Mouse (Mus musculus) forebrain, embryonic 16.5 days (tissue): Measurements from ENCODE around the gene Cmtm7. TPM values are rescaled to one million over a fixed set of nuclear protein-coding genes. Genes with fewer than 3 reads are reported as not detected.

Source experiments
- ATAC-seq: fragments of 200-750 bp; cut with Nextera tagmentation; 2 replicates; pipeline ENCODE4 v1.8.0; 2017; ENCODE audit warnings: mild to moderate bottlenecking, moderate library complexity
- H3K27ac ChIP-seq: fragments of 300-500 bp; sonication (generic); 2 replicates; pipeline ENCODE4 v1.5.1; 2014; ENCODE audit warnings: low read length, control low read depth
- H3K27me3 ChIP-seq: fragments of 300-500 bp; sonication (generic); replicated peaks from 2 replicates; pipeline ENCODE4 v1.6.1; 2014; ENCODE audit warnings: low read length; ENCODE audit not compliant: control insufficient read depth, insufficient read depth
- H3K36me3 ChIP-seq: fragments of 300-500 bp; sonication (generic); 2 replicates; pipeline ENCODE4 v1.6.1; 2014; ENCODE audit not compliant: control insufficient read depth, insufficient read depth
- H3K4me1 ChIP-seq: fragments of 300-500 bp; sonication (generic); replicated peaks from 2 replicates; pipeline ENCODE4 v1.6.1; 2014; ENCODE audit warnings: low read length; ENCODE audit not compliant: control insufficient read depth, insufficient read depth
- H3K4me2 ChIP-seq: fragments of 300-500 bp; sonication (generic); 2 replicates; pipeline ENCODE4 v1.6.1; 2014; ENCODE audit warnings: mild to moderate bottlenecking, low read length, control low read depth
- H3K4me3 ChIP-seq: fragments of 300-500 bp; sonication (generic); replicated peaks from 2 replicates; pipeline ENCODE4 v1.5.1; 2014; ENCODE audit warnings: mild to moderate bottlenecking, low read length, control low read depth
- H3K9ac ChIP-seq: fragments of 300-500 bp; sonication (generic); replicated peaks from 2 replicates; pipeline ENCODE4 v1.6.1; 2014; ENCODE audit warnings: low read depth, low read length, control low read depth
- H3K9me3 ChIP-seq: fragments of 300-500 bp; sonication (generic); 2 replicates; pipeline ENCODE4 v1.6.1; 2016; ENCODE audit warnings: low read length; ENCODE audit not compliant: control insufficient read depth
- WGBS: fragments of 180-500 bp; shearing (Covaris S2); extraction: QIAGEN DNeasy Blood & Tissue Kit; methylation state at CpG from one replicate; pipeline ENCODE4 v1.1.7; 2014; 5-methylcytosine and 5-hydroxymethylcytosine counted together
- polyA plus RNA-seq: library from polyadenylated mRNA; unstranded; fragments of >200 nt; fragmentation: Nextera tagmentation; extraction: Ambion mirVana; gene quantifications from 2 replicates; pipeline ENCODE4 v1.2.1, GENCODE M21; 2015

Cmtm7 gene
- polyA plus RNA-seq: 13.9 and 14.6 TPM in 2 replicates

GRCm38 (mm10) chr9:114781526-114782212 lies at the start of gene Cmtm7:
Gene Cmtm7, minus strand, starts transcription at chr9:114781856.
- no peak within 1 kb of the TSS for H3K27ac ChIP-seq
- H3K9ac ChIP-seq: peak within 1 kb of the TSS; percentile 55
- WGBS: 2% methylated on average over 54 of the region's 54 CpGs
- H3K4me1 ChIP-seq: peaks cover 14% of the 10 kb centered on the region
- H3K4me2 ChIP-seq: peak within 1 kb of the TSS; percentile 88
- peak within 1 kb of the TSS; percentile 54 for H3K4me3 ChIP-seq
- no peaks in the 10 kb centered on the region for H3K9me3 ChIP-seq
- ATAC-seq: peak; percentile 74
- H3K36me3 ChIP-seq: no peaks in the 10 kb centered on the region
- H3K27me3 ChIP-seq: no peaks in the 10 kb centered on the region

DNA sequence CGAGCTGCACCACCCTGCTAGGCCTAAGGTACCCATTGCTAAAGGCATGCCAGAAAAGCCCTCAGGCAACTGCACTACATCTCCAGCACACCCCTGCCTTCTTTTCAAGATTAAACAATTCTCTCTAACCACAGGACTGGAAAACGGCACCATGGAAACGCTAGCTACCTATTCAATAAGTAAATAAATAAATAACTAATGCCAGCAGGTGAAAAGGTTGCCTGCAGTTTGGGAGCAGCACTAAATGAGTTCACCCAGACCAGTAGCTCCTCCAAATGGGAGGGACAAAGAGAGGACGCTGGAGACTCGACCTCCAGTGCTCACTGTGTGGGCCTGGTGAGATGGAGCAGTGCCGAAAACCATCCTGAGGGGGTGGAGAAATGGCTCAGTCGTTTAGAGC lies 48.7 kb upstream of the Cmtm7 start:
- ATAC-seq: no peak
- H3K27me3 ChIP-seq: no peaks in the 10 kb centered on the region
- no peaks in the 10 kb centered on the region for H3K9me3 ChIP-seq
- WGBS: 12% methylated on average over 7 of the region's 7 CpGs
- peaks cover 7% of the 10 kb centered on the region; the same call in 1 of the 2 replicates for H3K4me1 ChIP-seq
- no peak overlapping the region for H3K9ac ChIP-seq
- no peak overlapping the region for H3K4me3 ChIP-seq
- no peak overlapping the region for H3K4me2 ChIP-seq
- no peaks in the 10 kb centered on the region for H3K36me3 ChIP-seq
- no peak overlapping the region for H3K27ac ChIP-seq

GRCm38 (mm10) chr9:114829669-114830068 lies 48.0 kb upstream of the Cmtm7 start:
- 95% methylated on average over 8 of the region's 8 CpGs for WGBS
- Histone ChIP-seq H3K9ac (no peak overlapping the region), H3K4me2 (no peak overlapping the region), H3K4me1 (peaks cover 7% of the 10 kb centered on the region; the same call in 1 of the 2 replicates), H3K9me3 (no peaks in the 10 kb centered on the region), H3K4me3 (no peak overlapping the region), H3K36me3 (no peaks in the 10 kb centered on the region), H3K27ac (no peak overlapping the region), H3K27me3 (no peaks in the 10 kb centered on the region)
- ATAC-seq: no peak

- ATAC-seq: no peak
- Histone ChIP-seq H3K4me1 (peaks cover 7% of the 10 kb centered on the region; the same call in 1 of the 2 replicates), H3K9ac (no peak overlapping the region), H3K27me3 (no peaks in the 10 kb centered on the region), H3K27ac (no peak overlapping the region), H3K4me2 (no peak overlapping the region), H3K9me3 (no peaks in the 10 kb centered on the region), H3K4me3 (no peak overlapping the region), H3K36me3 (no peaks in the 10 kb centered on the region)
- WGBS: 96% methylated on average over 6 of the region's 6 CpGs
Measured at GRCm38 (mm10) chr9:114828377-114828776, 46.7 kb upstream of the Cmtm7 start.

- H3K4me3 ChIP-seq: no peak overlapping the region
- H3K36me3 ChIP-seq: no peaks in the 10 kb centered on the region
- no peak overlapping the region for H3K9ac ChIP-seq
- H3K27ac ChIP-seq: no peak overlapping the region
- no peak for ATAC-seq
- WGBS: 90% methylated on average over 1 of the region's 1 CpGs
- H3K9me3 ChIP-seq: no peaks in the 10 kb centered on the region
- no peak overlapping the region for H3K4me2 ChIP-seq
- H3K4me1 ChIP-seq: peaks cover 7% of the 10 kb centered on the region; the same call in 1 of the 2 replicates
- no peaks in the 10 kb centered on the region for H3K27me3 ChIP-seq
Measured at GRCm38 (mm10) chr9:114827242-114827852, 45.7 kb upstream of the Cmtm7 start.

GRCm38 (mm10) chr9:114824166-114824565 lies 42.5 kb upstream of the Cmtm7 start:
- Histone ChIP-seq H3K27me3 (no peaks in the 10 kb centered on the region), H3K4me3 (no peak overlapping the region), H3K9ac (no peak overlapping the region), H3K27ac (no peak overlapping the region), H3K4me1 (no peaks in the 10 kb centered on the region), H3K36me3 (no peaks in the 10 kb centered on the region), H3K9me3 (no peaks in the 10 kb centered on the region), H3K4me2 (no peak overlapping the region)
- 95% methylated on average over 7 of the region's 7 CpGs for WGBS
- no peak for ATAC-seq

DNA sequence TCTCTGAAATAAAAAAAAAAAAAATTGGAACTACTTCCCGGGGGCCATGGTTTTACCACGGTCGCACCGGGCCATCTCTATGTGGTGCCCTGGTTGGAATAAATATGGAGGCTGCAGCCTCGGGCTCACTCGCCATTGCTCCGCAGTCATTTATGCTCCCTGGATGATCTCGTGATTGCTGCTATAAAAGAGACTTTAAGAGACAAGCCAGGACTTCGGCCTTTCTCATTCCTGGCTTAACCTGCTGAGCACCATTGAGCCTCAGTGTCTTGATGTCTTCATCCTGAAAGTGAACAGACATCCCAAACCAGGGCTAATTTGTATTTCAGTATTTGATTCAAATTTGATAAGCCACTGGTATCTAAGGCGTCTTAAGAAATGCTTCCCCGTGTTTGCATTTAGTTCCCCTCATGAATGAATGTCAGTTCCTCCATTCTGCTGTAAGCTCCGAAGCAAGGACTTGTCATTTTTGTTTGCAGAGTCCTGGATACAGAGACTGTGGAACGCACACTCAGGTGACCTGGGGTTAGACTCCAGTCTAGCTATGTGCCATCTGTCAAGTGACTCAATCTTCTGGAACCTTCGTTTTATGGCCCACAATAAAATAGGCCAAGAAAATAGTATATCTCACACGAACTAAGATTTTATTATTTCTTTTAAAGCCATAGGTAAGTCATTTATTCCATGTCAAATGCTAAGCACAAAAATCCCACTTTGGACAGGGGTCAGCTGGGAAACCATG lies 40.1 kb upstream of the Cmtm7 start:
- ATAC-seq: no peak

GRCm38 (mm10) chr9:114818918-114819317 lies 37.3 kb upstream of the Cmtm7 start:
- Histone ChIP-seq H3K27me3 (no peaks in the 10 kb centered on the region), H3K27ac (no peak overlapping the region), H3K36me3 (no peaks in the 10 kb centered on the region), H3K4me3 (no peak overlapping the region), H3K9ac (no peak overlapping the region), H3K4me1 (no peaks in the 10 kb centered on the region), H3K9me3 (no peaks in the 10 kb centered on the region), H3K4me2 (no peak overlapping the region)
- WGBS: 83% methylated on average over 3 of the region's 3 CpGs
- ATAC-seq: no peak

More for the DNA sequence above, 40.1 kb upstream of the Cmtm7 start:
- WGBS: 93% methylated on average over 15 of the region's 15 CpGs
- H3K36me3 ChIP-seq: no peaks in the 10 kb centered on the region
- no peaks in the 10 kb centered on the region for H3K9me3 ChIP-seq
- no peaks in the 10 kb centered on the region for H3K4me1 ChIP-seq
- no peak overlapping the region for H3K4me3 ChIP-seq
- H3K27ac ChIP-seq: no peak overlapping the region
- no peak overlapping the region for H3K4me2 ChIP-seq
- no peak overlapping the region for H3K9ac ChIP-seq
- H3K27me3 ChIP-seq: no peaks in the 10 kb centered on the region

DNA sequence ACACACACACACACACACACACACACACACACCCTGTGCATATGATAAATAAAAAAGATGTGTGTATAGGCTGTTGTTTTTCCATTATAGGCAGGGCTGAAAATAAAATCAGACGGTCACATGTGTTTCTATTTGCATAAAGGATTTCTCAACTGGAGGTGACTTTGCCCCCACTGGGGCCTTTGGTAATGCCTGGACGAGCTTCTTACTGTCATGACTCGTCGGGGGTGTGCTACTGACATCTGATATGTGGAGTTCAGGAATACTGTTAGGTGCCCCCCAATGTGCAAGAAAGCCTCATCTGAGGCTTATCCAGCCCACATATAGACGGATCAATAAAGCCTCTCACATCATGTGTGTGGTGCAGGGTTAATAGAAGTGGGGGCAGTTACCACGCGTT lies 35.4 kb upstream of the Cmtm7 start:
- no peak for ATAC-seq
- Histone ChIP-seq H3K4me2 (no peak overlapping the region), H3K27ac (no peak overlapping the region), H3K27me3 (no peaks in the 10 kb centered on the region), H3K9me3 (no peaks in the 10 kb centered on the region), H3K9ac (no peak overlapping the region), H3K36me3 (no peaks in the 10 kb centered on the region), H3K4me1 (no peaks in the 10 kb centered on the region), H3K4me3 (no peak overlapping the region)
- 85% methylated on average over 7 of the region's 7 CpGs for WGBS
